Mouse (Mus musculus) megakaryocyte, embryonic 14.5 days (primary cell): ENCODE results near the gene Hipk2.

ENCODE experiments used
- FLI1 ChIP-seq: IDR thresholded peaks from 2 replicates; pipeline ENCODE4 v1.6.1; 2012; ENCODE audit warnings: low read length, inconsistent platforms, mixed read lengths
- GATA1 ChIP-seq: IDR thresholded peaks from 3 replicates; pipeline ENCODE4 v1.6.1; 2012; ENCODE audit warnings: mixed read lengths, low read length, inconsistent platforms, borderline replicate concordance

DNA sequence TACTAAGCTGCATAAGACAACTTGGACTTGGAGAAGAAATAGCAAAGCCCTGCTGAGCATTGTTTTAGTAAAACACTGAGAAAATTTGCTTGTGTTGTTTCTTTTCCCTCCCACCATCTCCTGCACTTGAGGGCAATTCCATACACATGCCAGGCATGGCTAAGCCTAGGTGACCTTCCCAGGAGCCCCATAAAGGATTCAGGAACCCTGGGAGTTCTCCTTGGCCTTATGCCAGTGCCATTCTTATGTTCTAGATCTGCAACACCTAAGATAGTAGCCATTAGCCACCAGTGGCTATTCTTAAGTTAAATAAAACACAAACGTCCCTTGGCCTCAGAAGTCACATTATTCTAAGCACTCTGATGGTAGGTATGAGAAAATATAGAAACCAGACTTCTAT lies 28.5 kb downstream of the Hipk2 start:
- TF ChIP-seq FLI1 (no peak), GATA1 (no peak)
